Mouse (Mus musculus): ENCODE data around the gene Magea1. TPM values are rescaled to one million over a fixed set of nuclear protein-coding genes. Genes with fewer than 3 reads are reported as not detected.

The Magea1 gene
- polyA plus RNA-seq (2012; rRNA removed) = not detected in 2 replicates

GRCm38 (mm10) chrX:155089693-155090092, at the start of gene Magea1:
Gene Magea1 (minus strand): TSS chrX:155089793.

GRCm38 (mm10) chrX:155128312-155128711, 38.7 kb upstream of the Magea1 start, which contains the start of gene Cldn34b2:
Gene Cldn34b2 (minus strand): TSS chrX:155128412.

DNA sequence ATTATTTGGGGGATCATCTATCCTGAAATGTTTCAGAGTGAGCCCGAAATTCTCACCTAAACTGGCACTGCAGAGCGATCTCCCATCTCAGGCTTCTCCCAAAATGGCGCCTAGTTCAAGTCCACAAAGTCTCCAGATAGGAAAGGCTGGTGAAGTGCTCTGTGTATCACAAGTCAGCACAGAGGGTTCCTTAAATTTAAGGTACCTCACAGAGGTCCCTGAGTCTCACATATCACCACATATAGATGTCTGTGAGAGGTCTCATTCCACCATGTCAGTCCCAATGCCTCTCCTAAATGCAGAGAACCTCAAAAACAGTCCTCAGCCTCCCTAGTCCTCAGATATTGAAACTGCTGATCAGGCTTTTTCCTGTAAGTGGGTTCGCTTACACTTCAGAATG, 4.0 kb upstream of the Magea1 start, which contains the start of gene Magea2:
Gene Magea2 (minus strand): TSS at position 101 of the 400 bp plus-strand sequence.

DNA sequence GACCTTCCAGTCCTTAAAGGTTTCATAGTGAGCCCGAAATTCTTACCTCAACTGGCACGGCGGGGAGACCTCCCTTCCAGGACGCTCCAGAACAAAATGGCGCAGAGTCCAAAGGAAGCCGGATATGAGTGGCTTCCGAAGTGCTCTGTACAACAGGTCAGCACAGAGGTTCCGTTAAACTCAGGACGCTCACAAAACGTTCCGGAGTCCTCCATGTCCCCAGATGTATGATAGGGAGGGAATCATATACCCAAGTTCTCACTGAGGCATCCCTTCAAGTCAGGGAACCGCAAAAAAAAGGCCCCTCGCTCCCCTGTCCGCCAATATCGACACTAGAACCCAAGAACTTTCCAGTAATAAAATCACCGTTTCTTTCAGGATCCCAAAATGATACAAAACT, 26.5 kb downstream of the Magea1 start, which contains the start of gene Magea5:
Gene Magea5 (minus strand): TSS at position 101 of the 400 bp plus-strand sequence.

Other genes starting within 250 kb of the Magea1 start
- not detected in 2 replicates for gene Cldn34b1, start 199.5 kb downstream of the Magea1 start, polyA plus RNA-seq (2012; rRNA removed)
- not detected in 2 replicates for gene Magea6, start 153.8 kb downstream of the Magea1 start, polyA plus RNA-seq (2012; rRNA removed)
- gene Magea3, start 140.3 kb downstream of the Magea1 start, polyA plus RNA-seq (2012; rRNA removed) = not detected in 2 replicates
- not detected in 2 replicates for gene Magea8, start 93.9 kb downstream of the Magea1 start, polyA plus RNA-seq (2012; rRNA removed)
- not detected in 2 replicates for gene Magea5, start 26.6 kb downstream of the Magea1 start, polyA plus RNA-seq (2012; rRNA removed)
- not detected in 2 replicates for gene Magea2, start 3.9 kb upstream of the Magea1 start, polyA plus RNA-seq (2012; rRNA removed)
- not detected in 2 replicates for gene Cldn34b2, start 38.6 kb upstream of the Magea1 start, polyA plus RNA-seq (2012; rRNA removed)
- 26.3 and 34.8 TPM in 2 replicates for gene Sat1, start 126.7 kb upstream of the Magea1 start, polyA plus RNA-seq (2012; rRNA removed)
- gene Acot9, start 172.7 kb upstream of the Magea1 start, polyA plus RNA-seq (2012; rRNA removed) = 6.7 and 6.9 TPM in 2 replicates